Mouse (Mus musculus): ENCODE data around the gene Lbh. TPM values are rescaled to one million over a fixed set of nuclear protein-coding genes. Genes with fewer than 3 reads are reported as not detected.

Lbh gene
- total and polyA plus RNA-seq, 3 experiments = 354 to 522 (median 451) TPM

DNA sequence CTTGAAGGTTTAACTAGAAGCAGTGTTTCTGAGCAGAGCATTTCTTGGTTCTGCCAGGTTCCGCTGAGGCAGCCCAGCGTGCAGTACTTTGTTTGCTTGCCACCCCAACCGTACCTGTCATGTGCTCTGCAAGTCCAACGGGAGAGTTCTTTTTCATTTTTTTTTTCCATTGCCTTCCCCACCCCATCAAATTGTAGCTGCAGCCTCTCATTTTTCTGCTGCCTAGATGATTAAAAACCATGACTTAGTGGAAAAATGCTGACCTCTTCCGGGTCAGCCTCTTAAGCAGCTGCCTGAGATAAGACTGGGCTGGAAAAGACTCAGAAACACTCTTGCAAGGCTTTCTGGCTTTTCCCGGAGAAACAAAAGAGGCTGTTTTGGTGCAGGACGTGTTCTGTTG lies 17.8 kb downstream of the Lbh start:
- peaks cover 25% of the 10 kb centered on the region for H3K4me1 ChIP-seq (ENCODE audit: control insufficient read depth, insufficient read depth, low read length)
- H3K4me3 ChIP-seq = no peak overlapping the region
- intact Hi-C loops (cut with DNase I) = loop anchor here (2.0 kb wide), 1 partner anchor 13 kb away; no protein-coding TSS in a partner anchor

DNA sequence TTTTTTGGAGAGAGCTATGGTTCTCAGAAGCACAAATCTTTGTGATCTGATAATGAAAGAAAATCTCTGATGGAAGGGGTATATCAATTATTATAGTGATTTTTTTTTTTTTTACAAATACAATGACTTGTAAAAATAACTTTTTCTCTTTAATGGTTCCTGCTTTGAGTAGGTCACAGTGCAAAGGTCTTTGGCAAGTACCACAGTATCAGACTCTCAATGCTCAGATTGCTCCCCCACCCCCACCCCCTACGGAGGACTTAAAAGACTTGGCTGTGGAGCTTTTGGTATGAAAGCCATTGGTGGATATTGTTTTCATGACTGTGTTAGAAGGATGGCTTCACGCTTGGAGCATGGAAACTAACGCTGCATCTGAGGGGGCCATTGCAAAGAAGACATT lies 18.2 kb downstream of the Lbh start:
- peaks cover 25% of the 10 kb centered on the region for H3K4me1 ChIP-seq (ENCODE audit: control insufficient read depth, insufficient read depth, low read length)
- H3K79me2 ChIP-seq (replicated peaks; ENCODE audit: control insufficient read depth, insufficient read depth, low read length) = peaks cover 3% of the 10 kb centered on the region; the same call in 1 of the 2 replicates
- no peak overlapping the region for H3K9ac ChIP-seq (ENCODE audit: low read depth, low read length)
- H3K27ac ChIP-seq = peak overlapping the region; percentile 54
- no peak for DNase-seq
- H3K27me3 ChIP-seq (ENCODE audit: control insufficient read depth, insufficient read depth, low read length) = no peaks in the 10 kb centered on the region
- peaks cover 64% of the 10 kb centered on the region for H3K36me3 ChIP-seq (ENCODE audit: control insufficient read depth, insufficient read depth, low read length)
- no peak overlapping the region for H3K4me3 ChIP-seq
- intact Hi-C loops (cut with DNase I) = loop anchor here (2.0 kb wide), 1 partner anchor 14 kb away; no protein-coding TSS in a partner anchor
- TF ChIP-seq POLR2A (IDR thresholded peaks at IDR 0.05; ENCODE audit: insufficient read depth, low read depth, low read length) (no peak), CTCF (IDR thresholded peaks at IDR 0.05) (no peak), EP300 (IDR thresholded peaks at IDR 0.05; ENCODE audit: insufficient read depth, low read depth, low read length) (no peak)
- 40% methylated on average over 3 of the region's 3 CpGs for WGBS

More for the DNA sequence above, 17.8 kb downstream of the Lbh start:
- WGBS = 13% methylated on average over 7 of the region's 7 CpGs
- peak in 1 of 2 experiments; percentile 25 for DNase-seq
- H3K27ac ChIP-seq = peak overlapping the region; percentile 54
- H3K9ac ChIP-seq (ENCODE audit: low read depth, low read length) = no peak overlapping the region
- TF ChIP-seq POLR2A (IDR thresholded peaks at IDR 0.05; ENCODE audit: insufficient read depth, low read depth, low read length) (no peak), EP300 (IDR thresholded peaks at IDR 0.05; ENCODE audit: insufficient read depth, low read depth, low read length) (no peak), CTCF (IDR thresholded peaks at IDR 0.05) (no peak)
- peaks cover 63% of the 10 kb centered on the region for H3K36me3 ChIP-seq (ENCODE audit: control insufficient read depth, insufficient read depth, low read length)
- peaks cover 3% of the 10 kb centered on the region; the same call in 1 of the 2 replicates for H3K79me2 ChIP-seq (replicated peaks; ENCODE audit: control insufficient read depth, insufficient read depth, low read length)
- no peaks in the 10 kb centered on the region for H3K27me3 ChIP-seq (ENCODE audit: control insufficient read depth, insufficient read depth, low read length)

DNA sequence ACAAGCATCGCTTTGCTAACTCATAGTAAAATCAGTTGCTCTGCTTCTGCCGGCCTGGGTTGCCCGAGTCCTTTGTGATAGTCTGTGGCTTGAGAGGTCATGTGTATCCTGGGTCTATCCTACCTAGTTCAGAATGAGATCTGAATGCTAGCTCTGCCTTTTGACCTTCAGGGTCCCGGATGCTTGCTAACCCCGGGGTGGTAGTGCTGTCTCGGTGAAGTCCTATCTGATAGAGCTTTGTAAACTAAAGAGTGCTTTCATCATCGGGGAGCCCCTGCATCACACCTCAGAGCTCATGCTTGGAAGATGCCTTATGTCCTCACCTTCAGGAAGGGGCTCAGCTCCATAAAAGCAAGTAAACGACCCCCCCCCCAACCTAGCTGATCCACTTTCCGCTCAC lies 19.1 kb downstream of the Lbh start:
- 51% methylated on average over 9 of the region's 9 CpGs for WGBS
- Histone ChIP-seq H3K36me3 (ENCODE audit: control insufficient read depth, insufficient read depth, low read length) (peaks cover 63% of the 10 kb centered on the region), H3K27me3 (ENCODE audit: control insufficient read depth, insufficient read depth, low read length) (no peaks in the 10 kb centered on the region), H3K9ac (ENCODE audit: low read depth, low read length) (no peak overlapping the region), H3K27ac (peak overlapping the region; percentile 70), H3K79me2 (replicated peaks; ENCODE audit: control insufficient read depth, insufficient read depth, low read length) (peaks cover 3% of the 10 kb centered on the region; the same call in 1 of the 2 replicates), H3K4me3 (no peak overlapping the region), H3K4me1 (ENCODE audit: control insufficient read depth, insufficient read depth, low read length) (peaks cover 25% of the 10 kb centered on the region)
- no peak for TF ChIP-seq POLR2A (IDR thresholded peaks at IDR 0.05; ENCODE audit: insufficient read depth, low read depth, low read length)
- DNase-seq = no peak
- intact Hi-C loops (cut with DNase I) = loop anchor here (2.0 kb wide), 1 partner anchor 14 kb away; no protein-coding TSS in a partner anchor

DNA sequence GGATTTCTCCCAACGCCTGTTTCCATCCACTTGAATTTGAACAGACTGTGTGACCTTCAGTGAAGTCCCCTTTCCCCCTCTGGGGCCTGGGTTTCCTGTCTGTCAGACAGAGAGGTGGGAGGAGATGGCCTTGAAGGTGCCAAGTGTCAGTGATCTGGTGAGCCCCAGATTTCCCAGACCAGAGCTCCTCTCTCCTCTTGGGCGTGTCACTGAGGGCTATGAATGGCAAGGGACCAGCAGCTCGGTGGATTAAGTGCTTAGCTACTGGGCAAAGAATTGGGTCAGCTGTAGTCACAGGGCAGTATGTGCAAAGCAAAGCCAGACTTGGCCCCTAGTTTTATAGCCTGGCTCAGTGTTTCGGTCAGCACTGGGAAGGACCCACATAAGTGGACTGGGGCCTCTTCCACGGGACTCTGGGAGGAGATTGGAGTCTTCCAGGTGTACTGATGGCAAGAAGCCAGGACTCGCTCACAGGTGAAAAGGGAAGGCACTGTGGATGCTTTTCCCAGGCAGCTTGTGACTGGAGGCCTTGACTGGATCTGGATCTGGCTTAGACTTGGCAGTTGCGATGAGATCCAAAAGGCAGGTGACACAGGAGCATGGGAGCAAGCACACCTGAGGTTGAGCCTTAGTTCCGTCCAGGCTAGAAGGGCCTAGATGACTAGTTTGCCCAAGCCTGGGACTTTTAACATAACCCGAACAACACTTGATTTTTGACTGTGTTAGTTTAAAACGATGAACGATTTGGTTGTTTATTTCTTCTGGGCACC lies 20.1 kb downstream of the Lbh start:
- 0 out of 2 replicates have a peak, but pooled peaks have one; percentile 34 for TF ChIP-seq EP300 (IDR thresholded peaks at IDR 0.05; ENCODE audit: insufficient read depth, low read depth, low read length)
- no peak for TF ChIP-seq CTCF (IDR thresholded peaks at IDR 0.05)
- 52% methylated on average over 11 of the region's 11 CpGs for WGBS

DNA sequence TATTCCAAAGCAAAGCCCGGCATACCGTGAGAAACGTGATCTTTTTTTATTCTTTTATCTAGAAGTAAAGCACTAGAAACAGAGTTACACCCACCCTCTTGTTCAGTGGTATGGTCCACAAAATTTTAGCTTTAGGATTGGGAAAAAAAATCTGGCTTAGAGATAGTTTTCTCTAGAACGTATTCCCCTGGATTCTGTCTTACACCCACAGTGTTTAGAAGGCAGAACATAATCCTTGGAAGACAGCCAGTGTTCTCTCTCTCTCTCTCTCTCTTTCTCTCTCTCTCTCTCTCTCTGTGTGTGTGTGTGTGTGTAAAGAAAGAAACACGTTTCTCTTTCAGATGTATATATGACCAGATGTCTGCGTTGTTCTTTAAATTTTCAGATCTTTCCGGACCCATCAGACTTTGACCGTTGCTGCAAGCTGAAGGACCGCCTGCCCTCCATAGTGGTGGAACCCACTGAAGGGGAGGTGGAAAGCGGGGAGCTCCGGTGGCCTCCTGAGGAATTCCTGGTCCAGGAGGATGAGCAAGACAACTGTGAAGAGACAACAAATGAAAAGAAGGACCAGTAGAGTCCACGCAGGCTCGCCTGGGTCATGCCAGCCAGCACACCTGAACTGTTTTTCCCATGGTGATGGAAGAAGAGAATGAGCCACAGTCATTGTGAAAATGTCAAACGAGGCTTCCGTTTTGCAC lies 20.9 kb downstream of the Lbh start:
- Histone ChIP-seq H3K79me2 (replicated peaks; ENCODE audit: control insufficient read depth, insufficient read depth, low read length) (no peaks in the 10 kb centered on the region), H3K27ac (peak overlapping the region; percentile 70), H3K4me1 (ENCODE audit: control insufficient read depth, insufficient read depth, low read length) (peaks cover 22% of the 10 kb centered on the region), H3K36me3 (ENCODE audit: control insufficient read depth, insufficient read depth, low read length) (peaks cover 44% of the 10 kb centered on the region), H3K4me3 (no peak overlapping the region), H3K9ac (ENCODE audit: low read depth, low read length) (no peak overlapping the region), H3K27me3 (ENCODE audit: control insufficient read depth, insufficient read depth, low read length) (no peaks in the 10 kb centered on the region)
- WGBS = 59% methylated on average over 15 of the region's 15 CpGs
- peak in 1 of 2 experiments; percentile 30 for DNase-seq
- TF ChIP-seq EP300 (IDR thresholded peaks at IDR 0.05; ENCODE audit: insufficient read depth, low read depth, low read length) (no peak), POLR2A (IDR thresholded peaks at IDR 0.05; ENCODE audit: insufficient read depth, low read depth, low read length) (no peak), CTCF (IDR thresholded peaks at IDR 0.05) (no peak)
- intact Hi-C loops (cut with DNase I) = no loop called here

More for the DNA sequence above, 20.1 kb downstream of the Lbh start:
- H3K4me3 ChIP-seq = no peak overlapping the region
- H3K9ac ChIP-seq (ENCODE audit: low read depth, low read length) = no peak overlapping the region
- H3K27ac ChIP-seq = peak overlapping the region; percentile 70
- peak; percentile 56 to 70 for DNase-seq
- H3K4me1 ChIP-seq (ENCODE audit: control insufficient read depth, insufficient read depth, low read length) = peaks cover 25% of the 10 kb centered on the region
- intact Hi-C loops (cut with DNase I) = no loop called here
- H3K36me3 ChIP-seq (ENCODE audit: control insufficient read depth, insufficient read depth, low read length) = peaks cover 52% of the 10 kb centered on the region
- peaks cover 1% of the 10 kb centered on the region; the same call in 1 of the 2 replicates for H3K79me2 ChIP-seq (replicated peaks; ENCODE audit: control insufficient read depth, insufficient read depth, low read length)
- H3K27me3 ChIP-seq (ENCODE audit: control insufficient read depth, insufficient read depth, low read length) = no peaks in the 10 kb centered on the region

DNA sequence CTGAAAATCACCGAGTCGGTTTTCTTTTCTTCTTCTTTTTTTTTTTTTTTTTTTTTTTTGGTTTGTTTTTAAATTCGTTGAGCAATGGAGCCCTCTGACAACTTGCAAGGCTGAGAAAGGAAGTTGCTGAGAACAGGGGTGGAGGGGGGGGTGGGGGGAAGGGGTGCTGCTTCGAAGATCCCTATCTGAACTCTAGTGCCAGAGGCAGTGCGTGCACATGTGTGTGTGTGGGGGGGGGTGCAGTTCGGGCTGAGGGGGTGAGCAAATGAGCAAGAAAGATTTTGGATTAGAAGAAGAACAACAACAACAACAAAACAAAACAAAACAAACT lies 21.4 kb downstream of the Lbh start:
- Histone ChIP-seq H3K4me1 (ENCODE audit: control insufficient read depth, insufficient read depth, low read length) (peaks cover 17% of the 10 kb centered on the region), H3K4me3 (no peak overlapping the region), H3K36me3 (ENCODE audit: control insufficient read depth, insufficient read depth, low read length) (peaks cover 42% of the 10 kb centered on the region), H3K79me2 (replicated peaks; ENCODE audit: control insufficient read depth, insufficient read depth, low read length) (no peaks in the 10 kb centered on the region), H3K27me3 (ENCODE audit: control insufficient read depth, insufficient read depth, low read length) (no peaks in the 10 kb centered on the region), H3K27ac (peak overlapping the region; percentile 31; the same call in 1 of the 2 replicates), H3K9ac (ENCODE audit: low read depth, low read length) (no peak overlapping the region)
- 40% methylated on average over 6 of the region's 6 CpGs for WGBS
- intact Hi-C loops (cut with DNase I) = no loop called here
- TF ChIP-seq CTCF (IDR thresholded peaks at IDR 0.05) (no peak), POLR2A (IDR thresholded peaks at IDR 0.05; ENCODE audit: insufficient read depth, low read depth, low read length) (no peak), EP300 (IDR thresholded peaks at IDR 0.05; ENCODE audit: insufficient read depth, low read depth, low read length) (no peak)
- no peak for DNase-seq
